Mouse (Mus musculus): ENCODE results near the gene Olfr424.

Olfr424 gene

GRCm38 (mm10) chr1:174131217-174131616 lies at the start of gene Olfr424:
Gene Olfr424 (plus strand): TSS chr1:174131517.
- no peak for DNase-seq (ENCODE audit: extremely low read depth, insufficient read length, low spot score)

- no peak for DNase-seq (ENCODE audit: extremely low read depth, insufficient read length, low spot score)
Measured at GRCm38 (mm10) chr1:174084031-174084430, 47.3 kb upstream of the Olfr424 start, which contains the start of gene Olfr429. Gene Olfr429 (plus strand): TSS chr1:174084331.

- no peak for DNase-seq (ENCODE audit: extremely low read depth, insufficient read length, low spot score)
Measured at GRCm38 (mm10) chr1:174096591-174096990, 34.7 kb upstream of the Olfr424 start, which contains the start of gene Olfr427. Gene Olfr427 (plus strand): TSS chr1:174096891.

GRCm38 (mm10) chr1:174103735-174104134 lies 27.6 kb upstream of the Olfr424 start:
- DNase-seq (ENCODE audit: extremely low read depth, insufficient read length, low spot score) = peak; percentile 14

- no peak for DNase-seq (ENCODE audit: extremely low read depth, insufficient read length, low spot score)
Measured at GRCm38 (mm10) chr1:174121062-174121461, 10.3 kb upstream of the Olfr424 start, which contains the start of gene Olfr231. Gene Olfr231 (minus strand): TSS chr1:174121162.

GRCm38 (mm10) chr1:174131999-174132398 lies 682 bp downstream of the Olfr424 start:
- no peak for DNase-seq (ENCODE audit: extremely low read depth, insufficient read length, low spot score)

GRCm38 (mm10) chr1:174141384-174141783 lies 10.1 kb downstream of the Olfr424 start:
- DNase-seq (ENCODE audit: extremely low read depth, insufficient read length, low spot score) = no peak

- no peak for DNase-seq (ENCODE audit: extremely low read depth, insufficient read length, low spot score)
Measured at GRCm38 (mm10) chr1:174146696-174147095, 15.4 kb downstream of the Olfr424 start.

GRCm38 (mm10) chr1:174149289-174149688 lies 18.0 kb downstream of the Olfr424 start:
- DNase-seq (ENCODE audit: extremely low read depth, insufficient read length, low spot score) = no peak

- no peak for DNase-seq (ENCODE audit: extremely low read depth, insufficient read length, low spot score)
Measured at GRCm38 (mm10) chr1:174155333-174155732, 24.0 kb downstream of the Olfr424 start, which contains the start of gene Olfr420. Gene Olfr420 (plus strand): TSS chr1:174155633.

- DNase-seq (ENCODE audit: extremely low read depth, insufficient read length, low spot score) = no peak
Measured at GRCm38 (mm10) chr1:174157622-174158021, 26.3 kb downstream of the Olfr424 start.

- no peak for DNase-seq (ENCODE audit: extremely low read depth, insufficient read length, low spot score)
Measured at GRCm38 (mm10) chr1:174158512-174158911, 27.2 kb downstream of the Olfr424 start.

- DNase-seq (ENCODE audit: extremely low read depth, insufficient read length, low spot score) = no peak
Measured at GRCm38 (mm10) chr1:174159095-174159494, 27.8 kb downstream of the Olfr424 start.

- no peak for DNase-seq (ENCODE audit: extremely low read depth, insufficient read length, low spot score)
Measured at GRCm38 (mm10) chr1:174169024-174169423, 37.7 kb downstream of the Olfr424 start.

GRCm38 (mm10) chr1:174170706-174171501 lies 39.6 kb downstream of the Olfr424 start:
- DNase-seq (ENCODE audit: extremely low read depth, insufficient read length, low spot score) = no peak

- DNase-seq (ENCODE audit: extremely low read depth, insufficient read length, low spot score) = no peak
Measured at GRCm38 (mm10) chr1:174171537-174171936, 40.2 kb downstream of the Olfr424 start.

- DNase-seq (ENCODE audit: extremely low read depth, insufficient read length, low spot score) = no peak
Measured at GRCm38 (mm10) chr1:174172605-174173004, 41.3 kb downstream of the Olfr424 start, which contains the start of gene Spta1. Gene Spta1 (plus strand): TSS chr1:174172776.
